Mouse (Mus musculus): ENCODE results near the gene Olfr1110. TPM values are rescaled to one million over a fixed set of nuclear protein-coding genes. Genes with fewer than 3 reads are reported as not detected.
"Not testable (repeated sequence)": the region's sequence is repeated elsewhere in the genome, so short reads cannot be mapped to it uniquely, and the experiment has no call there.

Gene Olfr1110
- not detected for total RNA-seq (2021)
- long read RNA-seq = 0 reads

DNA sequence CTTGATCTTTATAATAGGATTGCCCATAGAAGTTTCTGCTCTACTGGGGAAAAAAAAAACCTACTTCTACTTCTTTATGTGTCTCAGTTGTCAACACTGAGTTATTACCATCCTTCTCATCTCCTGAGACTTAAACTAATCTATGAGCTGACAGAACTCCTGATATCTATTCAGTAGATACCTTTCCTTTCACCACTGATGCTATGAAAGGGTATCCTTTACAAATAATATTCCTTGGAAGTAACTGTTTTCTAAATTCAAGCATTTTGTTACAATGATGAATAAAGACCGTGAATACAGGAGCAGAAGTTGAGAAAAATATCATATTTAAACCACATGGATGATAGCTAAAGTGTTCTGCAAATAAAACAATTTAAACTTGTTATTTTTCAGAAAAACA lies at the start of gene Olfr1110:
TSS of gene Olfr1110 (minus strand) at position 101 of the 400 bp plus-strand sequence.
- DNase-seq (ENCODE audit: low spot score in 2 of 2) = no peak

DNA sequence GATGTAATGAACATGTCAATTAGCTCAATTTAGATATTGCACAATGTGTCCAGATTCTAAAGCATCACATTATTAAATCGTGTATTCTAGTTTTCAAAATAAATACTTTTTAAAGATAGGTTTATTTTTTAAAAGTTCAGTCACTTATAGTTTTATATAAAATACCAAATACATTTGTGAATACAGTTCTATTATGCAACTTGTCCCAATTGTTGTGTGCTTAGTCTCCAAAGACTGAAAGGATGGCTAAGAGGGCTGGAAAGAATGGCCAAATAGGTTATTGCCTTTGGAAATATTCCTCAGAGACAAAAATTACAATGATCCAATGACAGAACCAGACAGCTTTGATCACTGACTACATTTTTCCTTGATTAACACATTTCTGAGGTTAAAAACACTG lies 47.4 kb upstream of the Olfr1110 start, which contains the start of gene Olfr1112:
TSS of gene Olfr1112 (plus strand) at position 301 of the 400 bp plus-strand sequence.
- DNase-seq (ENCODE audit: low spot score in 2 of 2) = no peak

DNA sequence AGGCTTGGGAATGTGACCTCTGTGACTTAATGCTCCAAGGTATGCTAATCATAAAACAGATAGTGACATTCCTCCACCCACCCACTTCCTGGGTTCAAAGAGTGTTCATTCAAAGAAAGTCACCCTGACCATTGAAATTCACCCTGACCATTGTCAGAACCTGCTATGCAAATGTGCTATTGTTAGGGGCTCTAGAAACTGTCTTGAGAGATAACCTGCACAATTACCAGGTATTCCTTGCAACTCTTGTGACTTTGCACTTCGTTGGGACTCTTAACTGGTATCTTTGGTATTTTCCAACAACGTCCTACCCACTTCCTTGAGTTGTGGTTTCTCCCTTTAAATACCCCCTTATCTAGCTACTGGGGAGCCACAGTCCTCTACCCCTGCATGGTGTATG lies 27.6 kb upstream of the Olfr1110 start:
- not testable (repeated sequence) for DNase-seq (ENCODE audit: low spot score in 2 of 2)

DNA sequence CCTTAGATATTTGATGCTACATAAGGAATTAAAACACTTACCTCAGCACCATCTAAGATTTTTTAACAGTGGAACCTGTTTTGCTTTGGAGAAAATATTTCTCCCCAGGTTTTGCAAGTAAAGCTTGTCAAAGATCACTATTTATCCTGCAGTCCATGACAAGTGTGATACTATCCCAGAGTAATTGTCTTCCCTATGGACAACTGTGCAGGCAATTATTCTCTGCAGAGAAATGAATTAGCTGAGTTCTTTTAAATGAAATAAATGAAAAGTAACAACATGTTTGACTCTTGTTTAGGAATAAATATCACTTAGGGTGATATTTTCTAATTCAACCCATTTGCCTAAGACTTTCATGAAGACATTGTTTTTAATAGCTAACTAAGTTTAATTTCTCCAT lies 12.4 kb upstream of the Olfr1110 start, which contains the start of gene Olfr1111:
TSS of gene Olfr1111 (minus strand) at position 101 of the 400 bp plus-strand sequence.
- no peak for DNase-seq (ENCODE audit: low spot score in 2 of 2)

DNA sequence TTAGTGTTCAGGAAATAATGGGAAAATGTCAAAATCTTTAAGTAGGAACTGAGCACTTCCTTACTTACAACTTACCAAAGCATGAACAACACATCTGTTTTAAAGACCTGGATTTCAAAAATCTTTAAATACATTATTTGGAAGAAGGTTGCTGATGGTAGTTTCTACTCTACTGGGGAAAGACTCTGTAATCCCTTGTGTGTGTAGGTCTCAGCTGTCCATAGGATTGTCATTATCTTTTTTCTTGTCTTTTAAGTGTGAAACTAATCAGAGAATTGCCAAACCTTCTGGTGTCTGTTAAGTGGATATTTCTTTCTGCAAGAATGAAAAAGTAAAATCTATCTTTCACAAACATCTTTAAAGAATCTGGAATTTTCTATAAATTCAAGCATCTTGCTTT lies 25.6 kb downstream of the Olfr1110 start, which contains the start of gene Olfr259:
TSS of gene Olfr259 (minus strand) at position 101 of the 400 bp plus-strand sequence.
- DNase-seq (ENCODE audit: low spot score in 2 of 2) = no peak

DNA sequence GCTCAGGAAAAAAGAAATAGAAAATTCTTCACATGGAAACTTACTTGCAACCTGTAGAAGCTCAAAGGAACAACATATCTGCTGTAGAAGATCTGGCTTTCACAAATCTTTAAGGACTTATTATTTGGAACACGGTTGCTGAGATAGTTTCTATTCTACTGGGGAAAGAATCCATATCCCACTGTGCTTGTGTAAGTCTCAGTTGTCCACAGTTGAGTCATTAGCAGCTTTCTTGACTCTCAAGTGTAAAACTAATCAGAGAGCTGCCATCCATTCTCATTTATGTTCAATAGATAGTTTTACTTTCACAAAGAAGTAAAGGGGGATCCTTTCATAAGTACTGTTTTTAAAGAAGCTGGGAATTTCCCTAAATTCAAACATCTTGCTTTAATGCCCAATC lies 44.2 kb downstream of the Olfr1110 start, which contains the start of gene Olfr1109:
TSS of gene Olfr1109 (minus strand) at position 101 of the 400 bp plus-strand sequence.
- DNase-seq (ENCODE audit: low spot score in 2 of 2) = no peak

Other genes starting within 250 kb of the Olfr1110 start
- gene Olfr1097, start 248.1 kb downstream of the Olfr1110 start, total RNA-seq (2021) = not detected
- not detected for gene Olfr1098, start 215.8 kb downstream of the Olfr1110 start, total RNA-seq (2021)
- gene Olfr1099, start 179.6 kb downstream of the Olfr1110 start, total RNA-seq (2021) = not detected
- not detected for gene Olfr1100, start 160.3 kb downstream of the Olfr1110 start, total RNA-seq (2021)
- not detected for gene Olfr1101, start 149.1 kb downstream of the Olfr1110 start, total RNA-seq (2021)
- gene Olfr1102, start 141.9 kb downstream of the Olfr1110 start, total RNA-seq (2021) = not detected
- not detected for gene Olfr1104, start 113.2 kb downstream of the Olfr1110 start, total RNA-seq (2021)
- not detected for gene Olfr1105, start 103.8 kb downstream of the Olfr1110 start, total RNA-seq (2021)
- not detected for gene Olfr1106, start 88.0 kb downstream of the Olfr1110 start, total RNA-seq (2021)
- gene Olfr1107, start 64.5 kb downstream of the Olfr1110 start, total RNA-seq (2021) = not detected
- gene Olfr1109, start 44.3 kb downstream of the Olfr1110 start, total RNA-seq (2021) = not detected
- not detected for gene Olfr259, start 25.7 kb downstream of the Olfr1110 start, total RNA-seq (2021)
- not detected for gene Olfr1111, start 12.3 kb upstream of the Olfr1110 start, total RNA-seq (2021)
- not detected for gene Olfr1112, start 47.5 kb upstream of the Olfr1110 start, total RNA-seq (2021)
- gene Olfr1113, start 68.7 kb upstream of the Olfr1110 start, total RNA-seq (2021) = not detected
- not detected for gene Olfr1115, start 107.7 kb upstream of the Olfr1110 start, total RNA-seq (2021)
- gene Olfr1116, start 127.2 kb upstream of the Olfr1110 start, total RNA-seq (2021) = not detected
- gene Olfr1118, start 167.3 kb upstream of the Olfr1110 start, total RNA-seq (2021) = not detected
- not detected for gene Olfr1120, start 214.5 kb upstream of the Olfr1110 start, total RNA-seq (2021)
- gene Olfr1121, start 229.6 kb upstream of the Olfr1110 start, total RNA-seq (2021) = not detected
- gene Olfr1122, start 245.5 kb upstream of the Olfr1110 start, total RNA-seq (2021) = not detected